Mouse (Mus musculus) liver, postnatal 0 days (tissue): ENCODE results near the gene Mrgprd. TPM values are rescaled to one million over a fixed set of nuclear protein-coding genes. Genes with fewer than 3 reads are reported as not detected.

Experiments used
- ATAC-seq: fragments of 200-750 bp; cut with Nextera tagmentation; 2 replicates; pipeline ENCODE4 v1.8.0; 2017; ENCODE audit warnings: mild to moderate bottlenecking, moderate library complexity
- DNase-seq: peaks from one replicate; pipeline ENCODE4 v3.0.0-alpha.2; 2016
- H3K27ac ChIP-seq: fragments of 300-500 bp; sonication (generic); 2 replicates; pipeline ENCODE4 v1.5.1; 2014; ENCODE audit warnings: antibody characterized with exemption, moderate library complexity, mild to moderate bottlenecking, low read depth
- H3K27me3 ChIP-seq: fragments of 300-500 bp; sonication (generic); 2 replicates; pipeline ENCODE4 v1.6.1; 2014; ENCODE audit warnings: low read length, control low read depth, mixed read lengths; ENCODE audit not compliant: insufficient read depth
- H3K36me3 ChIP-seq: fragments of 300-500 bp; sonication (generic); replicated peaks from 2 replicates; pipeline ENCODE4 v1.6.1; 2014; ENCODE audit warnings: mild to moderate bottlenecking, control low read depth, low read length, moderate library complexity, mixed read lengths; ENCODE audit not compliant: insufficient read depth
- H3K4me1 ChIP-seq: fragments of 300-500 bp; sonication (generic); 2 replicates; pipeline ENCODE4 v1.6.1; 2014; ENCODE audit warnings: antibody characterized with exemption, mild to moderate bottlenecking, control low read depth; ENCODE audit not compliant: insufficient read depth
- H3K4me2 ChIP-seq: fragments of 300-500 bp; sonication (generic); 2 replicates; pipeline ENCODE4 v1.6.1; 2014; ENCODE audit warnings: low read depth, mild to moderate bottlenecking, low read length, moderate library complexity, mixed read lengths
- H3K4me3 ChIP-seq: fragments of 300-500 bp; sonication (generic); 2 replicates; pipeline ENCODE4 v1.5.1; 2014; ENCODE audit warnings: low read depth, low read length
- H3K9ac ChIP-seq: fragments of 300-500 bp; sonication (generic); replicated peaks from 2 replicates; pipeline ENCODE4 v1.6.1; 2014; ENCODE audit warnings: mild to moderate bottlenecking, moderate library complexity
- H3K9me3 ChIP-seq: fragments of 300-500 bp; sonication (generic); 2 replicates; pipeline ENCODE4 v1.6.1; 2016; ENCODE audit warnings: mild to moderate bottlenecking, control low read depth, low read length, mixed read lengths
- CTCF ChIP-seq: sonication (generic); IDR thresholded peaks from 2 replicates; pipeline ENCODE4 v1.5.1; 2016; ENCODE audit warnings: antibody characterized with exemption, low read depth
- EP300 ChIP-seq: IDR thresholded peaks from 2 replicates; pipeline ENCODE4 v1.6.1; 2016; ENCODE audit warnings: antibody characterized with exemption, low read depth, mild to moderate bottlenecking
- WGBS: fragments of 180-500 bp; shearing (Covaris S2); extraction: QIAGEN DNeasy Blood & Tissue Kit; methylation state at CpG from one replicate; pipeline ENCODE4 v1.1.7; 2014; ENCODE audit not compliant: insufficient replicate concordance; 5-methylcytosine and 5-hydroxymethylcytosine counted together
- polyA plus RNA-seq: library from polyadenylated mRNA; unstranded; fragments of >200 nt; fragmentation: Nextera tagmentation; extraction: Ambion mirVana; gene quantifications from 2 replicates; pipeline ENCODE4 v1.2.1, GENCODE M21; 2015

Gene Mrgprd
- polyA plus RNA-seq, 1 experiment from 2014 or later, result not detected

GRCm38 (mm10) chr7:145291847-145292246, 22.8 kb upstream of the Mrgprd start:
- H3K27me3 ChIP-seq, result no peaks in the 10 kb centered on the region
- H3K9ac ChIP-seq, result no peak overlapping the region
- no peak overlapping the region for H3K4me3 ChIP-seq
- no peak overlapping the region for H3K4me2 ChIP-seq
- H3K36me3 ChIP-seq, result no peaks in the 10 kb centered on the region
- H3K9me3 ChIP-seq, result no peaks in the 10 kb centered on the region
- H3K4me1 ChIP-seq, result no peaks in the 10 kb centered on the region
- WGBS, result 77% methylated on average over 2 of the region's 2 CpGs
- TF ChIP-seq EP300 (no peak), CTCF (no peak)
- no peak for DNase-seq
- ATAC-seq, result no peak
- no peak overlapping the region for H3K27ac ChIP-seq

GRCm38 (mm10) chr7:145292726-145293125, 21.9 kb upstream of the Mrgprd start:
- WGBS, result 69% methylated on average over 2 of the region's 2 CpGs
- no peak for DNase-seq
- no peak overlapping the region for H3K9ac ChIP-seq
- TF ChIP-seq CTCF (no peak), EP300 (no peak)
- no peak overlapping the region for H3K4me3 ChIP-seq
- no peaks in the 10 kb centered on the region for H3K36me3 ChIP-seq
- no peak overlapping the region for H3K27ac ChIP-seq
- no peak overlapping the region for H3K4me2 ChIP-seq
- H3K27me3 ChIP-seq, result no peaks in the 10 kb centered on the region
- H3K9me3 ChIP-seq, result no peaks in the 10 kb centered on the region
- no peak for ATAC-seq
- H3K4me1 ChIP-seq, result no peaks in the 10 kb centered on the region

GRCm38 (mm10) chr7:145293859-145294258, 20.8 kb upstream of the Mrgprd start:
- H3K9me3 ChIP-seq, result no peaks in the 10 kb centered on the region
- DNase-seq (no peak), ATAC-seq (no peak)
- H3K4me2 ChIP-seq, result no peak overlapping the region
- no peak for TF ChIP-seq EP300
- TF ChIP-seq CTCF, result peak; percentile 54
- H3K27me3 ChIP-seq, result no peaks in the 10 kb centered on the region
- no peak overlapping the region for H3K4me3 ChIP-seq
- H3K4me1 ChIP-seq, result no peaks in the 10 kb centered on the region
- H3K9ac ChIP-seq, result no peak overlapping the region
- H3K36me3 ChIP-seq, result no peaks in the 10 kb centered on the region
- WGBS, result 34% methylated on average over 6 of the region's 6 CpGs
- no peak overlapping the region for H3K27ac ChIP-seq

GRCm38 (mm10) chr7:145298666-145299490, 15.8 kb upstream of the Mrgprd start:
- Histone ChIP-seq H3K4me2 (no peak overlapping the region), H3K9me3 (no peaks in the 10 kb centered on the region), H3K4me3 (no peak overlapping the region), H3K27ac (no peak overlapping the region), H3K4me1 (peaks cover 4% of the 10 kb centered on the region; the same call in 1 of the 2 replicates), H3K27me3 (no peaks in the 10 kb centered on the region), H3K36me3 (no peaks in the 10 kb centered on the region), H3K9ac (no peak overlapping the region)
- no peak for DNase-seq
- TF ChIP-seq CTCF (peak; percentile 19; the same call in 1 of the 2 replicates), EP300 (no peak)
- no peak for ATAC-seq
- 42% methylated on average over 3 of the region's 3 CpGs for WGBS

GRCm38 (mm10) chr7:145299562-145300320, 14.9 kb upstream of the Mrgprd start:
- H3K9me3 ChIP-seq, result no peaks in the 10 kb centered on the region
- DNase-seq, result no peak
- H3K4me2 ChIP-seq, result no peak overlapping the region
- H3K4me3 ChIP-seq, result no peak overlapping the region
- WGBS, result 52% methylated on average over 7 of the region's 7 CpGs
- no peak for ATAC-seq
- H3K4me1 ChIP-seq, result peaks cover 4% of the 10 kb centered on the region; the same call in 1 of the 2 replicates
- no peaks in the 10 kb centered on the region for H3K27me3 ChIP-seq
- H3K9ac ChIP-seq, result no peak overlapping the region
- H3K27ac ChIP-seq, result no peak overlapping the region
- no peaks in the 10 kb centered on the region for H3K36me3 ChIP-seq
- TF ChIP-seq CTCF (no peak), EP300 (no peak)

GRCm38 (mm10) chr7:145300321-145301007, 14.2 kb upstream of the Mrgprd start, which contains the start of gene Mrgprf:
TSS of gene Mrgprf (plus strand) at chr7:145300828.
- H3K4me3 ChIP-seq, result no peak within 1 kb of the TSS
- DNase-seq, result no peak
- no peaks in the 10 kb centered on the region for H3K36me3 ChIP-seq
- no peak within 1 kb of the TSS for H3K9ac ChIP-seq
- H3K27ac ChIP-seq, result no peak within 1 kb of the TSS
- no peaks in the 10 kb centered on the region for H3K9me3 ChIP-seq
- H3K4me2 ChIP-seq, result no peak within 1 kb of the TSS
- TF ChIP-seq EP300, result no peak
- 0 out of 2 replicates have a peak, but pooled peaks have one; percentile 19 for TF ChIP-seq CTCF
- ATAC-seq, result no peak
- no peaks in the 10 kb centered on the region for H3K27me3 ChIP-seq
- H3K4me1 ChIP-seq, result peaks cover 4% of the 10 kb centered on the region; the same call in 1 of the 2 replicates
- 42% methylated on average over 12 of the region's 13 CpGs for WGBS
